Mouse (Mus musculus): ENCODE results near the gene Zfp61.

GRCm38 (mm10) chr7:24325197-24325596 is 24.2 kb upstream of the Zfp61 start:
- TF ChIP-seq CTCF (IDR thresholded peaks at IDR 0.05) (no peak), EP300 (IDR thresholded peaks at IDR 0.05) (no peak)
